Mouse (Mus musculus) T-cell, adult 66 days (primary cell): ENCODE data around the gene Dcp1a. TPM values are rescaled to one million over a fixed set of nuclear protein-coding genes. Genes with fewer than 3 reads are reported as not detected.

Experiments
- total RNA-seq, 2 experiments: library from RNA; stranded (reverse); gene quantifications; 3 replicates in 1 of 2; 4 replicates in 1 of 2; pipeline ENCODE4 v1.2.4; 2023

Gene Dcp1a
- 10 to 100 TPM; 60.6 to 67.0 TPM for total RNA-seq

DNA sequence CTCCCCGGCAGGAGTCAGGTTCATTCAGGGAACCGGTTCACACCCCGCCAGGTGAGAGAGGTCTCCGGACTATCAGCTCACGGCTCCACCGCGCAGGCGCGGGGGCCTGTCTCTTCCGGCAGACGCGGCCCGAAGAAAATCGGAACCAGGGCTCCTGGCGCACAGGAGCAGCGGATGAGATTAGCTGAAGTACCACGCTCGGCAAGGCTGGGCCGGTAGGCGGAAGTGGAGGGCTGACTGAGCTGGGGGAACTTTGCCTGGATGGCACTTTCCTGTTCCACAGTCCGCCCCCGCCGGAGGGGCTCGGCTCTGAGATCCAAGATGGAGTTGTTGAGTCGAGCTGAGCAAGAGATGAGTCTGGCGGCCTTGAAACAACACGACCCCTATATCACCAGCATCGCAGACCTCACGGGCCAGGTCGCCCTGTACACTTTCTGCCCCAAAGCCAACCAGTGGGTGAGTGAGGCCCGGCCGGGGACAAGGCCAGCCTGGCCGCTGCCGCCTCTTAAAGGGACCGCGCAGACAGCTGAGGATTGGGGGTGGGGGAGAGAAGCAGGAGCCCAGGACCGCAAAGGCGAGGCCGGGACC is at the start of gene Dcp1a:
Dcp1a (plus strand) TSS at position 175 of the 588 bp plus-strand sequence.

DNA sequence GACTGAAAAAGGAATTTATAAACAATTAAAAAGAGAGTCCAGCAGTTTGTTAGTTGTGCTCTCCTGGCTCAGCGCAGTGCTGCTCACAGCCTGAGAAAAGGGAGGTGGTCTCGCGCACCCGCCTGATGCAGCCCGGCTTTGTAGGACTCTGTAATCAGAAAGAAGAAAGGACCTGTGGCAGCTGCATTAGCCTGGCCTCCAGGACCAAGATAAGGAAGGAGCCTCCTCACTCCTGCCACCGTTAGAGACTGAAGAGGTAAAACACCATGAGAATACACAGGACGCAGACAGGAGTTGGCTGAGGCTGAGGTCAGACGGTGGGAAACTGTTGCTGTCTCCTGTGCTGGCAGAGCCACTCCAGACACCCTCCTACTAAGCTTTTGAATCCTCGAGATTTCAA is 12.0 kb downstream of the Dcp1a start, which contains the start of gene Cacna1d:
Cacna1d (minus strand) TSS at position 114 of the 400 bp plus-strand sequence.

GRCm38 (mm10) chr14:30548131-30548720 is 68.9 kb downstream of the Dcp1a start, which contains the start of gene Tkt:
TSS of gene Tkt (plus strand) at chr14:30548359.

Other genes with a start within 250 kb of the Dcp1a start
- gene Cacna1d, start 11.9 kb downstream of the Dcp1a start, total RNA-seq, result 1 to 10 TPM in 1 of 2 experiments, under 1 TPM in 1; 0.67 to 1.1 TPM
- gene Tkt, start 68.8 kb downstream of the Dcp1a start, total RNA-seq, result 100 to 1,000 TPM; 149 to 160 TPM
- gene Prkcd, start 146.7 kb downstream of the Dcp1a start, total RNA-seq, result 100 to 1,000 TPM; 106 TPM
- gene Rft1, start 174.8 kb downstream of the Dcp1a start, total RNA-seq, result 10 to 100 TPM; 14.4 to 18.9 TPM
- gene Sfmbt1, start 235.3 kb downstream of the Dcp1a start, total RNA-seq, result 10 to 100 TPM; 12.5 to 14.1 TPM